Mouse (Mus musculus) forebrain, postnatal 0 days (tissue): Measurements from ENCODE around the gene Chst8. TPM values are rescaled to one million over a fixed set of nuclear protein-coding genes. Genes with fewer than 3 reads are reported as not detected.
A peak's percentile ranks its signal among the peaks of the same experiment; 100 is the strongest.

Experiments
- ATAC-seq: fragments of 200-750 bp; cut with Nextera tagmentation; 2 replicates; pipeline ENCODE4 v1.8.0; 2017; ENCODE audit warnings: mild to moderate bottlenecking, moderate library complexity
- DNase-seq: peaks from one replicate; pipeline ENCODE4 v3.0.0-alpha.2; 2015
- H3K27ac ChIP-seq: fragments of 300-500 bp; sonication (generic); 2 replicates; pipeline ENCODE4 v1.5.1; 2014; ENCODE audit warnings: low read depth, mild to moderate bottlenecking, antibody characterized with exemption, low read length, moderate library complexity, mixed read lengths
- H3K27me3 ChIP-seq: fragments of 300-500 bp; sonication (generic); 2 replicates; pipeline ENCODE4 v1.6.1; 2014; ENCODE audit warnings: mild to moderate bottlenecking, low read length, mixed read lengths; ENCODE audit not compliant: insufficient read depth
- H3K36me3 ChIP-seq: fragments of 300-500 bp; sonication (generic); 2 replicates; pipeline ENCODE4 v1.6.1; 2014; ENCODE audit warnings: mild to moderate bottlenecking, moderate library complexity; ENCODE audit not compliant: insufficient read depth
- H3K4me1 ChIP-seq: fragments of 300-500 bp; sonication (generic); 2 replicates; pipeline ENCODE4 v1.6.1; 2014; ENCODE audit warnings: antibody characterized with exemption; ENCODE audit not compliant: insufficient read depth
- H3K4me2 ChIP-seq: fragments of 300-500 bp; sonication (generic); 2 replicates; pipeline ENCODE4 v1.6.1; 2014; ENCODE audit warnings: low read depth, mild to moderate bottlenecking, moderate library complexity
- H3K4me3 ChIP-seq: fragments of 300-500 bp; sonication (generic); 2 replicates; pipeline ENCODE4 v1.5.1; 2014; ENCODE audit warnings: low read depth, low read length, mixed read lengths
- H3K9ac ChIP-seq: fragments of 300-500 bp; sonication (generic); 2 replicates; pipeline ENCODE4 v1.6.1; 2014; ENCODE audit warnings: mild to moderate bottlenecking
- H3K9me3 ChIP-seq: fragments of 300-500 bp; sonication (generic); 2 replicates; pipeline ENCODE4 v1.6.1; 2016; ENCODE audit warnings: low read length
- CTCF ChIP-seq: sonication (generic); IDR thresholded peaks from 2 replicates; pipeline ENCODE4 v1.5.1; 2016; ENCODE audit warnings: antibody characterized with exemption, control low read depth, low read depth
- WGBS: fragments of 180-500 bp; shearing (Covaris S2); extraction: QIAGEN DNeasy Blood & Tissue Kit; methylation state at CpG from one replicate; pipeline ENCODE4 v1.1.7; 2014; 5-methylcytosine and 5-hydroxymethylcytosine counted together
- polyA plus RNA-seq: library from polyadenylated mRNA; unstranded; fragments of >200 nt; fragmentation: Nextera tagmentation; extraction: Ambion mirVana; gene quantifications from 2 replicates; pipeline ENCODE4 v1.2.1, GENCODE M21; 2015
- total RNA-seq: library from RNA; depleted of rRNA; stranded (reverse); fragments of >200 nt; gene quantifications from 2 replicates; pipeline ENCODE4 v1.2.3, GENCODE M21; 2014

Chst8 gene
- total and polyA plus RNA-seq, 2 experiments from 2014 or later, result 14.2 to 22.2 TPM

- WGBS, result 18% methylated on average over 5 of the region's 5 CpGs
- Histone ChIP-seq H3K4me1 (no peaks in the 10 kb centered on the region), H3K4me2 (no peak overlapping the region), H3K27me3 (no peaks in the 10 kb centered on the region), H3K9ac (no peak overlapping the region), H3K9me3 (no peaks in the 10 kb centered on the region), H3K27ac (no peak overlapping the region), H3K4me3 (no peak overlapping the region), H3K36me3 (no peaks in the 10 kb centered on the region)
- ATAC-seq (no peak), DNase-seq (no peak)
- TF ChIP-seq CTCF, result no peak
These were observed 150.3 kb downstream of the Chst8 start for GRCm38 (mm10) chr7:34662227-34662626.

- no peaks in the 10 kb centered on the region for H3K4me1 ChIP-seq
- no peak overlapping the region for H3K4me3 ChIP-seq
- DNase-seq, result no peak
- H3K27ac ChIP-seq, result no peak overlapping the region
- H3K36me3 ChIP-seq, result no peaks in the 10 kb centered on the region
- ATAC-seq, result no peak
- 80% methylated on average over 6 of the region's 6 CpGs for WGBS
- no peak overlapping the region for H3K4me2 ChIP-seq
- H3K9me3 ChIP-seq, result no peaks in the 10 kb centered on the region
- H3K27me3 ChIP-seq, result no peaks in the 10 kb centered on the region
- no peak for TF ChIP-seq CTCF
- no peak overlapping the region for H3K9ac ChIP-seq
These were observed 153.0 kb downstream of the Chst8 start for GRCm38 (mm10) chr7:34659386-34660085.

GRCm38 (mm10) chr7:34656632-34657031, 155.9 kb downstream of the Chst8 start, which contains the start of gene Kctd15:
Kctd15 (minus strand) TSS chr7:34656732.
- TF ChIP-seq CTCF, result no peak
- 67% methylated on average over 5 of the region's 5 CpGs for WGBS
- ATAC-seq (no peak), DNase-seq (no peak)
- no peaks in the 10 kb centered on the region for H3K9me3 ChIP-seq
- no peaks in the 10 kb centered on the region for H3K36me3 ChIP-seq
- peak within 1 kb of the TSS; percentile 84 for H3K4me3 ChIP-seq
- H3K27me3 ChIP-seq, result no peaks in the 10 kb centered on the region
- H3K27ac ChIP-seq, result peak within 1 kb of the TSS; percentile 96; the same call in 1 of the 2 replicates
- H3K4me1 ChIP-seq, result no peaks in the 10 kb centered on the region; the same call in 1 of the 2 replicates
- H3K9ac ChIP-seq, result peak within 1 kb of the TSS; percentile 91
- H3K4me2 ChIP-seq, result peak within 1 kb of the TSS; percentile 87

DNA sequence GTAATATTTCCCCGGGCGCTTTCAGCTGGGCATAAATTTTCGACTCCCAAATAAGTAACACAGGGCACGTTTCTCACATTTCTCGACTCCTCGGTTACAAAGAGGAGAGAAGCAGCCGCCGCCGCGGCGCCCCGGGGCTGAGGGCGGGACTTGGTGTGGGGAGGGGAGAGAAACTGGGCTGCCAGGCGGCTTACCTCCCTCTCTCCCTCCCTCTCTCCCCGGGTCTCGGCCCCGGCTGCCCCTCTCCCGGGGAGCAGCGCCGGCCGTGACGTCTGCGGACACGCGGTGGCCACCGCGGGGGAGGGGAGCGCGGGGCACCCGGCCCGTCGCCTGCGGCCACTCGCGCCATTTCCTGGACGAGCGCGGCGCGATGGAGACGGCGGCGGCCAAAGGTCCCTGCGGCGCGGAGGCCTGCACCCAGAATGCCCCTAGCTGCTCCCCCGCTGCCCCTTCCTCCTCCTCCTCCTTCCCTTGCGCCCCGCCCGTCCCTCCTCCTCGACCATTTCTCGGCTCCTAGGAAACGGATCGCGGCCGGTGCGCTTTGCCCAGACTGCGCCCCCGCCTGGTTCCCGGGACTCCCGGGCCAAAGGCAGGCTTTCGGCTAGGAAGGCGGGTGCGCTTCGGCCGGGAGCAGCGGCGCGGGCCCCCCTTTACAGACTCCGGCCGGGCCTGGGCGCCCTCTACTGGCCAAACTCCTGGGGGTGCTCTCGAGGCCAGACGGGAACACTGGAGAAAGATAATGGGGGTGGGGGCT, 157.2 kb downstream of the Chst8 start:
- peak; percentile 84 for TF ChIP-seq CTCF
- DNase-seq, result peak; percentile 92
- peak overlapping the region; percentile 84 for H3K4me3 ChIP-seq
- peak overlapping the region; percentile 96 for H3K27ac ChIP-seq
- no peaks in the 10 kb centered on the region for H3K27me3 ChIP-seq
- H3K9me3 ChIP-seq, result no peaks in the 10 kb centered on the region
- H3K36me3 ChIP-seq, result no peaks in the 10 kb centered on the region
- peak overlapping the region; percentile 91 for H3K9ac ChIP-seq
- H3K4me1 ChIP-seq, result no peaks in the 10 kb centered on the region; the same call in 1 of the 2 replicates
- whole genome bisulfite sequencing, result under 1% methylated on average over 70 of the region's 74 CpGs
- peak; percentile 76 for ATAC-seq
- H3K4me2 ChIP-seq, result peak overlapping the region; percentile 87

- WGBS, result under 1% methylated on average over 51 of the region's 81 CpGs
- DNase-seq (peak; percentile 83), ATAC-seq (peak; percentile 44)
- Histone ChIP-seq H3K36me3 (peaks cover 4% of the 10 kb centered on the region), H3K4me1 (no peaks in the 10 kb centered on the region; the same call in 1 of the 2 replicates), H3K27ac (peak overlapping the region; percentile 96), H3K27me3 (no peaks in the 10 kb centered on the region), H3K4me2 (peak overlapping the region; percentile 87), H3K9me3 (no peaks in the 10 kb centered on the region), H3K4me3 (peak overlapping the region; percentile 84), H3K9ac (peak overlapping the region; percentile 91)
- TF ChIP-seq CTCF, result no peak
These were observed 157.9 kb downstream of the Chst8 start for GRCm38 (mm10) chr7:34654441-34655085.

GRCm38 (mm10) chr7:34653731-34654440, 158.6 kb downstream of the Chst8 start:
- peak overlapping the region; percentile 87 for H3K4me2 ChIP-seq
- H3K36me3 ChIP-seq, result peaks cover 11% of the 10 kb centered on the region
- no peaks in the 10 kb centered on the region for H3K9me3 ChIP-seq
- peak overlapping the region; percentile 84 for H3K4me3 ChIP-seq
- DNase-seq, result peak; percentile 60
- no peaks in the 10 kb centered on the region; the same call in 1 of the 2 replicates for H3K4me1 ChIP-seq
- H3K27ac ChIP-seq, result peak overlapping the region; percentile 96
- WGBS, result under 1% methylated on average over 52 of the region's 64 CpGs
- no peak for TF ChIP-seq CTCF
- ATAC-seq, result peak; percentile 32
- no peaks in the 10 kb centered on the region for H3K27me3 ChIP-seq
- H3K9ac ChIP-seq, result peak overlapping the region; percentile 91
